Mouse (Mus musculus) cerebellum, adult 2 months (tissue): Measurements from ENCODE around the gene Kif1c.

Source experiments
- CTCF ChIP-seq: fragments of 200-500 bp; IDR thresholded peaks from 2 replicates; pipeline ENCODE4 v1.5.1; 2011; ENCODE audit warnings: low read depth, mild to moderate bottlenecking, control low read depth, low read length, moderate library complexity, borderline replicate concordance; ENCODE audit not compliant: insufficient read depth
- POLR2A ChIP-seq: fragments of 200-500 bp; IDR thresholded peaks from 2 replicates; pipeline ENCODE4 v1.6.1; 2011; ENCODE audit warnings: low read length, control low read depth, borderline replicate concordance; ENCODE audit not compliant: insufficient read depth

- TF ChIP-seq POLR2A (no peak), CTCF (no peak)
These were observed 1.0 kb downstream of the Kif1c start for GRCm38 (mm10) chr11:70701221-70701955.
